Mouse (Mus musculus) heart, adult 2 months (tissue): ENCODE measurements around the gene Wdr18.

Experiments used
- CTCF ChIP-seq: fragments of 200-600 bp; IDR thresholded peaks from 2 replicates; pipeline ENCODE4 v1.8.1; 2022; ENCODE audit warnings: antibody characterized with exemption, mild to moderate bottlenecking, moderate library complexity
- POLR2A ChIP-seq: fragments of 200-500 bp; IDR thresholded peaks from 2 replicates; pipeline ENCODE4 v1.6.1; 2011; ENCODE audit warnings: mild to moderate bottlenecking, low read depth, low read length, control low read depth; ENCODE audit not compliant: insufficient read depth

GRCm38 (mm10) chr10:79985334-79986231, 25.6 kb downstream of the Wdr18 start:
- no peak for TF ChIP-seq CTCF
- peak; percentile 74; the same call in 1 of the 2 replicates for TF ChIP-seq POLR2A
